Mouse (Mus musculus) brain, embryonic 18.5 days (tissue): ENCODE measurements around the gene Prss50.

Experiments used
- DNase-seq: peaks from one replicate; pipeline ENCODE4 v3.0.0-alpha.2; 2012; ENCODE audit warnings: low read depth, low spot score

Prss50 gene

DNA sequence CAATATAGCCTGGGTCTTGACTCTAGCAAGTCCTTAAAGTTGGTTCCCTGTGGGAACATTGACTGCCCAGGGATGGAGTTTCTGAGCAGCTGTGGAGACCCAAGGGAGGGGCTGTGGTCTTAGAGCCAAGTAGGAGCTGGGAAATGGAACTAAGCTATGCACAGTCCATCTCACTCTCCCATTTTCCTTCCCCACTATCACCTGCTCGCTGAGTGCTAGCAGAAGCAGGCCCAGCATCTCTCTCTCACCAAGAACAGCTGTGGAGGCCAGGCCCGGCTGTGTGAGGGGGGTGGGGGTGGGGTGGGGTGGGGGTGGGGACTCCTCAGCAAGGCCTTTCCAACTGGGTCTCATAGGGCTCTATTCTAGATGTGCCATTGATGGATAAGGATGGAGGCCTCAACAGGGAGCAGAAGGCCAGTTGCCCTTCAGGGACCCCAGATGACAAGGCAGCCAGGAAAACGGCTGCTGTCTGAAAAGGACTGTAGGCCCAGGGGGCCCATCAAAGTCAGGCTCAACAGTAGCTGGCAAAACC is 17.0 kb downstream of the Prss50 start:
- DNase-seq = no peak

DNA sequence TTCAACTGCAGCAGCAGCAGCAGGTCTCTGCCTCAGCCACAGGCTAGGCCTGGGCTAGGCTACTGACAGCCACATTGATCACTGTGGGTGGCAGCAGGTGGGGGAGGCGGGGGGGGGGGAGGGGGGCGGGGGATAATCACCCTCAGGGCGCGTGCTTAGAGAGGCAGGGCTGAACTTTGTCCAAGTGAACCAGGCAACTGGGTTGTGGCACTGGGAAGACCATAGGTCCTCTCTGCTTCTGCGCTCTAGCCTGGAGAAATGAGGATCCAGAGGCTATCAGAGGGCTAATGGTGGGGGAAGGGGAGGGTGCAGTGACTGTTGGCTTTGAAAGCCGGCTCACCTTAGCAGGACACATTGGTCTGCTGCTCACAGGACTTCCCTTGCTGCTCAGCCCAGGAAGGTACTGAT is 17.5 kb downstream of the Prss50 start:
- no peak for DNase-seq

DNA sequence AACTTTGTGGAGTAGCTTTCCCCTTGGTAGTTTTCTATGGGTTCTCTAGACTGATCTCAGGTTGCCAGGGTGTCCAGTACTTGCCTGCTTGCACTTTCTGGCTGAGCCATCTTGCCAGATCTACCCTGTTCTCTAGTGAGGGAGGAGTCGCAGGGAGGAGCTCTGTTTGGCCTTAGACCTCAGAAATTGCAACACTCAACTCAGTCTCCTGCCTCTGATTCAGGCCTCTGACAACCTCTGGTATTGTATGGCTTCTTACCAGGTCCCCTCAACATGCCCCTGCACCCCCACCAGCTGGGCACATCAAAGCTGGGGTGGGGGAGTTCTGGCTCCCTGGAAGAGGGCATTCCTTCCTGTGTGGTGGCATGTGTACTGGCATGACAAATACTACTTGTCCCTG is 19.6 kb downstream of the Prss50 start:
- DNase-seq = no peak

DNA sequence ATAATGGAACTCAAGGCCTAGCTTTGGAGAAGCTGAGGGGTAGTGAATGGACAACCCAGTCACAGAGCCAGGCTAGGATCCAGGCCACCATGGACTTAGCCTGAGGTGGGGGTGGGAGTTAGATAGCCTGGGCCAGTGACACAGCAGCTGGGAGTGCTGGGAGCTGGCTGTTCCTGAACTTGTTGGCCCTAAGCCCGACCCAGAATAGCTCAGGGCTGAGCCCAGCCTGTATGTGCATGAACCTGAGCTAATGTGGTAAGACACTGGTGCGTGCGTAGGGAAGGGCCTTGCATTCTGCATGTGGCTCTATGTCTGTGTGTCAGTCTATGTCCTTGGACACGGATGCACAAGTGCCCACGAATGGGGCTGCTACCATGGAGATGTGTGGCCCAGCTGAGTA is 20.1 kb downstream of the Prss50 start:
- no peak for DNase-seq

DNA sequence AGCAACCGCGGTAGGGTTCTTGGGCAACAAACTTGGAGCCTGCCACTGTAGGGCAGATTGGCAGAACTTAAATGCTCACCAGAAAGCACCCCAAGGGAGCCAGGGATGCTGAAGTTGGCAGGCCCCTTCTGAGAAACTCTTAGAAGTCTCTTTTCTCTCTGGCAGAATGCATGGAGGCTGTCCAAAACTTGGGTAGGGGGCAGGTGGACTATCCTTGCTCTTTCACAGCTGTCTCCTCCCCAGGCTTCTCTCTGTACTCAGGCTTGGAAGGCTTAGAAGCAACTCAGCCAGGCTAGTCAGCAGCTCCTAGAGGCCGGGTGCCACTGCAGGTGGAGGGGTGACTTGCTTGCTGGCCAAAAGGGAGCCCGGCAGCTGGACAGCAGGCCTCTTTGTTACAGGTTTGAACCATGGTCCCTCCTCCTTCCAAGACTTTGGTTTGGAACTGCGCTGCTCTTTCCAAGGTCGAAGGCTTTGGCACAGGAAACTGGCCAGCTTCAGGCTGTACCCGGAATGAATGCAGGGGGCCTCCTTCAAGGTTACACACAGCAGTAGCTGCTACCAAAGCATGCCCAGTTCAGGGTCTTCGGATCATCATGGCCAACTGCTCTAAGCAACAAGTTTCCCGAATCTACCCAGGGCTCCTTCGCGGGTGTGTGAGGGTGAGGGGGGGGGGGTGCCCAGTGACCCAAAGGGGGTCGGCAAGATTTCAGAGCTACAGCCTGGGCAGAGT is 21.6 kb downstream of the Prss50 start, which contains the start of gene Als2cl:
Als2cl (plus strand) TSS at position 680 of the 730 bp plus-strand sequence.
- DNase-seq = no peak

DNA sequence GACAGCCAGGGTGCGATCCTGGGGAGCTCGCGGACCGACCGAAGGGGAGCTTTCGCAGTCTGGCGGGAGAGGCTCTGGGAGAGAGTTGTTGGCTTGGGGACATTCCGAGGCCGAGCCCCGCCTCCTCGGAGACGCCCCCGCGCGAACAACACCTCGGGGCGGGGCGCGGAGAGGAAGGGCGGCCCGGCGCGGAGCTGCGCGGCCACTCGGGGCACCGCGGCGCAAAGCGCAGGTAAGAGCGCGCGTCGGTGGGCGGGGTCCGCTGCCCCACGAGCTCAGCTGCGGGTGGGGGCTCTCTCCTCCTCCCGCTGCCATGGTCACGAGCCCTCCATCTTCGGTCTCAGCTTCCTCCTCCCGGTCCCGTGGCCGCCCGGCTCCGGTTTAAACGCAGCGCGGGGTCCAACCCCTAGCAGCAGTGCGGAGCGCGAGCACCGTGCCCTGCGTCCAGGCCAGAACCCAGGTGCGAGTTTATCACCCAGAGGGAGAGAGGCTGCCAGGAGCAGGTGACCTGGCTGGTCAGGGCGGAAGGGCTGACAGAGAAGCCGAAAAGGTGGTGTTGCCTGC is 22.3 kb downstream of the Prss50 start, which contains the start of gene Tmie:
Tmie (minus strand) TSS at position 116 of the 564 bp plus-strand sequence.
- DNase-seq = no peak

DNA sequence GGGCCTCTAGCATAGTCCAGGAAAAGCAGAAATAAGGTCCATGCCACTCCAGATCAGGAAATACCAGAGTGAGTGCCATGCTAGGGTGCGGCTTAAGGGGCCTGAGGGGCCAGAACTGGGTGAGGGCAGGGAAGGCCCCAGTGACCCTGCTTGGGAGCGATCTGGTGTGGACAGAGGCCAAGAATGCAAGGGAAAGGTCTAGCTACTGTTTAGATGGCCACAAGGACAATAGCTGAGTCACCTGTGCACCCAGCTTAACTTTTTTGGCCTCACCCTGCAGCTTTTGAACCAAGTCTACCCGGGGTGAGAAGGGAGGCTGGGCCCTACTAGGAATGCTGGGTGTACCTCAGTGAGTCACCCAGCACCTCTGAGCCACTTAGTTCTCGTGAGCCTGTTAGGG is 23.0 kb downstream of the Prss50 start:
- no peak for DNase-seq

DNA sequence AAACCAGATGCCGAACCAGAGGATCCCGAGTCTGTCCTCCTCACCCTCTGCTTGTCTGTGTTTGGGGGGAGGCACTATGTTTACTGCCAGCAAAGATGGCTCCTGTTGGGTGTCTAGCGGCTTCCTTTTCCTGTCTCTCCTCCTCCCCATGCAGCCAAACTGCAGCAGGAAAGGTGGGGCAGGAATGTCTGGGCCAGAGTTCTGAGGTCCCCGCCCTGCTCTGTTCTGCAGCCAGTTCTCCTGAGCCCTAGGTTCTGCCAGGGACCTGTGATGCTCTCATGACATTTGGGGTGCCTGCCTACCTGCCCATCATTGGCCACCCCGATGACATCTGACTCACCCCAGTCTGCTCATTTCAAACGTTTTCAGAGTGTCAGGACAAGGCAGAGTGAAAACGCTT is 24.2 kb downstream of the Prss50 start:
- DNase-seq = no peak

DNA sequence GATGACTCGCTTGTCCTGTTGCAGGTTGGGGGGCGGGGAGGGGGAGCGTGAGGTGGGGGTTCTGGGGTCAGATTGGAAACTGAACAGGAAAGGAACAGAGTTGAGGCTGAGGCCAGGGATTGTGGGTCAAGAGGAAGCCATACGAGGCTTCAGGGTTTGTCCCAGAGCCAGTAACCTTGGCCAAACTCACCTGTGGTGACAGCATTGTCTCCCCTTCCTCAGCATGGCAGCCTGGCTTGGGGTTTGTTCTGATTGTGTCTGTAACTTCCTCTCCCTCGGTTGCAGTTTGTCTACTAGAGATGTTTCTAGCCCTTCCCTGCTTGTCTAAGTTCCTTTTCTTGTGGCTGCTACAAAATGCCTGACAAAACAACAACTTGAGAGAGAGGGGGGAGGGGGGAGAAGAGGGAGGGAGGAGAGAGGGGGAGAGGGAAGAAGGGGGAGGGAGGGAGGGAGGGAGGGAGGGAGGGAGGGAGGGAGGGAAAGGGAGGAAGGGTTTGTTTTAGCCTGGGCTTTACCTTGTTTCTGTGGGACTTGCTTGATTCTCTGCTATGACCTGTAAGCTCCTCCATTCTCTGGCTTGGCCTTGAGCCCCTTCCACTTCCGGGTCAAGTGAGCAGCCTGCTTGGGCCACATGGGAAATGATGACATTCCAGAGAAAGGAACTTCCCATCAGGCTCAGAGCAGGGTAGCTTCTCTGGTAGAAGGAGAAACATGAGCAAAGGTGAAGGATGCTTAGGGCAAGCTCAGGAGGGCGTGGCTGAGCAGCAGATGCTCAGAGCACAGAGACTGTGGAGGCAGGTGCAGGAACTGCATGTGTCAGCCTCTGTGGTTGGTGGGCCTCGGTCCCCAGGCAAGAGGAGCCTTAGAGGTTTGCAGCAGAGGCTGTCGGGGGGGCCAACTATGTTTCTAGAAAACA is 29.9 kb downstream of the Prss50 start:
- DNase-seq = no peak

DNA sequence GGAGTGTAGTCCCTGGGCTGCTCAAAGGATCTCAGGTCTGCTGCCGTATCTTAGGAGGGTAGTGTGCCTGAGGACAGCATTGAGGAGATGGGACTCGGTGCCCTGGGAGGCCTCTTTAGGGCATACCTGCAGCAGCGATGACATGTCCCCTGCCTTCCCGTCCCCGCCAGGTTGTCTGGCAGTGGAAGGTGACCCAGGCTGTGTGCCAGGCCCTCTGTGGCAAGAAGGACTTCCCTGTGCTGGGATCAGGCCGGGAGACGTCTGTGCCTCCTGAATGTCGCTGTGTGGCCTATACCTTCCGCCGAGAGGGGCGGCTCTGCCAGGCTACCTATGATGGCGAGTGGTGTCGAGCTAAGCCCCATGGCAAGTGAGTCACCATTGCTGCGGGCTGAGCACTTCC is 31.2 kb downstream of the Prss50 start:
- no peak for DNase-seq

DNA sequence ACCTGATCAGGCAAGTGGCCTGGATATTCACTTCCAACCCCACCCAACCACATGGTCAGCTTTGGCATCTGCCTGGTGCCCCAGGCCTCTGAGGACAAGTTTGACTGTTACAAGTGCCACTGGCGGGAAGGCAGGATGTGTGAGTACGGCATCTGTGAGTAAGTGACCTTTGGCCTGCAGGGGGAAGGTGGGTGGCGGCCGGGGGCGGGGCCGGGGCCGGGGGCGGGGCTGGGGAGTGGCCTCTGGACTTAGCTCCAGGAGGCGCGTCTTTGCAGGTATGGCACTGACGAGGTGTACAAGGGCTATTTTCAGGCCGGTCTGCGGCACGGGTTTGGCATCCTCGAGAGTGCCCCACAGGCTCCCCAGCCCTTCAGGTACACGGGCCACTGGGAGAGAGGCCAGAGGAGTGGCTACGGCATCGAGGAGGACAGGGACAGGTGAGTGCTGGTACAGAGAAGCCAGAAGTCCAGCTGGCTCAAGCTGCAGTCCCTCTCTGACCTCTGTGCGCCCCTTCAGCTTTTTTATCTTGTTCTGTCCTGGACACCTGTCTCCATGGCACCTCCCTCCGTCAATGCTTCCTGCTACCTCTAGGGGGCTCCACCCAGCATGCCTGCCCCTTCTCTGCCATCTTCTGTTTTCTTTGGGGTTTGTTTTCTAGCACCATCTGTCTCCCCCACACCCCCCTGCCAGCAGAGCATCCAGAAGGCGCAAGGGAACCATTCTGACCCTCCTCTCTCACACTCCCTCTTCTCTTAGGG is 32.4 kb downstream of the Prss50 start:
- DNase-seq = no peak

DNA sequence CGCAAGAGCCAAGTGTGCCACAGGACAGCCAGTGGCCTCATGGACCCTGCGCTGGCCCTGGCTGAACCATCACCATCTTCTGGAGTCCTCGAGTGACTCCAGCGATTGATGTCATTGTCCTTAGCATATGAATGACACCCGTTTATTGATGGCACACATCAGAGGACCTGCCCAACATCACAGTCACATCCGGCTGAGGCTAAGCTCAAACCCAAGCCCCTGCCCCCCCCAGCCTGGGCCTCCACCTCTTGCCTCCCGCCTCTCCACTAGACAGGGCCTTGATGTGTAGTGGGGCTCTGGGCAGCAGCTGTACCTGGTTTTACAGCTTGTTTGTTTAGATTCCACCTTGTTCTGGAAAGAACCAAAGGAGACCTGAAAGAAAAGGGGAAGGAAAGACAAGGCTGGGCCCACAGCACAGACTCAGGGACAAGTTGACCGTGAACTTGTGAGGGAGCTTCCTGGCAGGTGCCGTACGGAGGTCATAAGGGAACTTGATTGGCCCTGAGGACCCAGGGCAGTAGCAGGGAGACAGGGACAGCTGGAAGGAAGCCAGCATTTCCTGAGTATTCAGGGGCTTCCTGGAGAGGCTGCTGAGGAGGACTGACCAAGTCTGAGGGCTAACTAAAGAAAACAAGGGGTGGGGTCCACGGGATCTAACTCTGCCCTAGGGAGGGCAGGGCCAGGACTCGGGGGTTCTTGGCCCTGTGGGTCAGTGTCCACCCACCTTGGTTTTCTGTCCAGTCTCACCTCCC is 33.5 kb downstream of the Prss50 start:
- no peak for DNase-seq

DNA sequence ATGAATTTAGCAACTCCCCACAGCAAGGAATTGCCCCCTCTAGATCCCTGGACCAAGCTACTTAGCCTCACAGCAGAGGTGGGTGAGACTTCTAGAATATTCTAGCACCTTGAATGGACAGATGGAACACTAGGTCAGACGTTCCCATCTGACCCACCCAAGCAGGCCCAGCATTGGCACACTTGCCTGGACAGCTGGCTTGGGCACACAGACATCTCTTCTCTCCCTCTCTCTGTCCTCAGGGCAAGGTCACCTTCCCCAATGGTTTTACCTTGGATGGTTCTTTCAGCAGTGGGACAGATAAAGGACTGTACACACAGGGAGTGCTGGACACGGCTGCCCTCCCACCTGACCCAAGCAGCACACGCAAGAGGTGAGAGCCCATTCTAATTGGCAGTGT is 34.8 kb downstream of the Prss50 start:
- DNase-seq = no peak

DNA sequence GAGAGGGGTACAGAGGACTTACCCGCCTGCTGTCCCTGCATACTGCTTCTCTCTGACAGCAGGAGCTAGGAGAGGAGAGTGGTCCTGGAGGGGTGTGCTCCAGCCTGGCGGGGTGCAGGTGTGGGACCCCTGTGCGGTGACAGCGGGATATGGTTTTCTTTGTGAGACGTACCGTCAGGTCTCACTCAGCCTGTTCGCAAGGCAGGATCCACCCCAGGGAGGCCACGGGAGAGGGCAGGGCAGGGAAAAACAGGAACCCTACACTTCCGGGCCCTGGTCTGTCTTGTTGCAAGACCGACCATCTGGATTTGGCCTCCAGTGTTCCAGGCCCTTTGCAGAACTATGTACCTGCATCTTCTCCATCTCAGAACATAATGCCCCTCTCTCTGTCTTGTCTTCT is 35.7 kb downstream of the Prss50 start:
- no peak for DNase-seq

DNA sequence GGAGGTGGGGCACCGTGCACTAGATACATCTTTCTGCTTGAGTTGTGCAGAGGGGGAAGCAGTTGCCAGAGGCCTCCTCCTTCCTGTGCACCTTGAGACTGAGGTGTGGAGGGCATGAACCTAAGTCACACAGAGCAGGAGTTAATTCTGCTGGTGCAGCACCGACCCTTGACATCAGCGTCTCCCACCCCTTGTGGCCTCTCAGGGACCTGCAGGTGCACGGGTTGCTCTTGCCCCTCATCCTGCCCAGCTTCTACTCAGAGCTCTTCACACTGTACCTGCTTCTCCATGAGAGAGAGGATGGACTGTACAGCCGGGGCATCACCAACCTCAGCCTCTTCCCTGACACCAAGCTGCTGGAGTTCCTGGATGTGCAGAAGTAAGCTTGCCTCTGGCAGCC is 37.7 kb downstream of the Prss50 start:
- no peak for DNase-seq

DNA sequence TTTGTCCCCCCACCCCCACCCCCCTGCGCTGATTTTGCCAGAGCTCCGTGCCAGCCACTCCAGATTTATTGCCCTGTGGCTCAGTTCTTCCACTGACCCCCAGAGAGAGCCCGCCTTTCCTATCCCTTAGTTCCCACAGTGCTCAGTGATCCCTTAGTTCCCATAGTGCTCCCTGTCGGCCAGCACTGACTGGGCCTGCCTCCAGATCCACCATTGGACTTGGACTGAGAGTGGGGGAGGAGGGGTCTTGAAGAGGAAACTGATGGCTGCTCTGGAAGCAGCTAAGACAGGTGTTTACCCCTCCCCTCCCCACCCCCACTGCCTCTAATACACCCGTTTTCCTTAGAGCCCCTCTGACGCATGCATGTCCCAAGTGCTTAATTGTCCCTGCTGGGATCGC is 38.2 kb downstream of the Prss50 start:
- no peak for DNase-seq

DNA sequence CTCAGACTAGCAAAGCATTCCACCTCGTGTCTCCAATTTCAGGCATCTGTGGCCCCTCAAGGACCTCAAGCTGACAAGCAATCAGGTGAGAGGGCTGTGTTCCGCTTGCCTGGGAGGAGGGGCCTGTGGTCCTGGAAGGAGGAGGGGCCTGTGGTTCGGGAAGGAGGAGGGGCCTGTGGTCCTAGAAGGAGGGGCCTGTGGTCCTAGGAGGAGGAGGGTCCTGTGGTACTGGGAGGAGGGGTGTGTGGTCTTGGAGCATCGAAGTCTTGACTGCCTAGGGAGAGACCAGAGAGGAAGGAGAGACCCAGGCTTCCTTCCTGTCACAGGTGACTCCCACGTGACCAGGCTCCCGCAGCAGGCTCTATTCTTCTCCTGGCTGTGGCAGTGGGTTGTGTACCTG is 38.8 kb downstream of the Prss50 start:
- DNase-seq = no peak

DNA sequence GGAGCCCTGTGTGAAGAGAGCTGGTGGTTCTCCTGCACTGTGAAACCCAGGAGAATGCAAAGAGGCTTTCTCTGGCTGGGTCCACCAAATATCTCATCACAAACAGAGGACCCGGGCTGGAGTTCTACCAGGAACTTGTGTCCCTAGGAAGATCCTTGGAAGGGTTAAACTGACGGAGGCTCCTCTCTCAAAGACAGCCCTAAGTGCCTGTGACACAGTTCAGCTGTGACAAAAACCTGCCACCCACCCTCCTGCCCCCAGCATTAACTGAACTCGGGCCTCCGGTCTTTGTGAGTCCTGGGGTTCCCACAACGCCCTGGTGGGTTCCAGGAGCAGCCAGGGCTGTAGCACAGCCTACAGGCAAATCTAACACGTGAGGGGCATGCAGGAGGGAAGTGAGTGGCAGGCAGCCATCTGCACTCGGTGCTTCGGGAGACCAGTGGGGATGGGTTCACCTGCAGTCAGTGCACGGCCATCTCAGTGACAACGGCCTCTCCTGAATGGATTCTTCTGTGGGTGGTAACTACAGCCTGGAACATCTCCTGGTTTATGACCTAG is 41.8 kb downstream of the Prss50 start:
- no peak for DNase-seq

DNA sequence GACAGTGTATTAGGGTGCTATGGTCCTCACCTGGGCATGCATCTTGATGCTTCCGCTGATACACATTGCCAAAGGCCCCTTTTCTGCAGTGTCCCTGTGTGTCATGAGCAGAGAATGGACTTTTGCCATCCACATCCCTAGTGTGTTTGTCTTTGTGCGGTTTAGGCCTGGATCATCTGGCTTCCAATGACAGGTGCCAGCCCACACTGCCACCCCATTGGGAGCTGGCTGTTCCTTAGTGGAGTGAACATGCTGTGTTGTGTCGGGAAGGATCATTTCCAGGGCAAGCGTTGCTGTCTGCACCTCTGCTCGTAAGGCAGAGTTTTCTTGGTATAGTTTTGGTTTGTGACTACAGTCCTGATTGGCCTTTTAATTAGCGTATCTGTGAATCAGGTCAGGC is 43.4 kb downstream of the Prss50 start:
- no peak for DNase-seq

DNA sequence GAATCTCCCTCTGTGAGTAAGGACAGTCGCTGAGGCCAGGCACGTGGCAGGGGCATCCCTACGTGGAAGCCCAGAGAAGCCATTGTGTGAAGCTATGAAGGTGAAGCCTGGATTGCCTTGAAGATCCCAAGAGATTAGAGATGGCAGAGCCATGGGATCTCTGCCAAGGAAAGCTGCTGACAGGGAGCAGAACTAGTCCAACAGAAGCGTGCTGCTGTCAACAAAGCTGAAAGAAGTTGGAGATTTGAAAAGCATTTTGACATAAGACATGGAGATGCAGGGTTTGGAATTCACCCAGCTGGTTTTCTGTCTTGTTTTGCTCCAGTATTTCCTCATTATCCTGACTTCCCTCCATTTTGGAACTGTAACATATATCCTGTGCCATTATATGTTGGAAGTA is 44.5 kb downstream of the Prss50 start:
- DNase-seq = no peak
